Mouse (Mus musculus) kidney, adult 2 months (tissue): ENCODE measurements at regions not wholly inside any gene's neighbourhood (a gene's known extent, or its start where the extent isn't known, plus 50 kb on each side); places are given as distances from the start of the nearest gene placed in this dataset.

Experiments used
- DNase-seq: peaks from one replicate; pipeline ENCODE4 v3.0.0; 2021
- H3K27ac ChIP-seq: fragments of 200-500 bp; 2 replicates; pipeline ENCODE4 v1.5.1; 2012; ENCODE audit warnings: low read depth, low read length, control low read depth, inconsistent platforms; ENCODE audit not compliant: insufficient read depth
- H3K27me3 ChIP-seq: fragments of 200-500 bp; replicated peaks from 2 replicates; pipeline ENCODE4 v1.6.1; 2012; ENCODE audit warnings: mild to moderate bottlenecking, moderate library complexity, low read length, inconsistent platforms; ENCODE audit not compliant: control insufficient read depth, insufficient read depth
- H3K36me3 ChIP-seq: fragments of 200-500 bp; 2 replicates; pipeline ENCODE4 v1.6.1; 2012; ENCODE audit warnings: mild to moderate bottlenecking, moderate library complexity, low read length, inconsistent platforms; ENCODE audit not compliant: control insufficient read depth, insufficient read depth
- H3K4me1 ChIP-seq: fragments of 200-500 bp; 2 replicates; pipeline ENCODE4 v1.6.1; 2011; ENCODE audit warnings: low read length; ENCODE audit not compliant: control insufficient read depth, insufficient read depth
- H3K4me3 ChIP-seq: fragments of 200-500 bp; 2 replicates; pipeline ENCODE4 v1.5.1; 2011; ENCODE audit warnings: mild to moderate bottlenecking, low read depth, low read length, control low read depth; ENCODE audit not compliant: insufficient read depth
- CTCF ChIP-seq: fragments of 200-500 bp; conservative IDR thresholded peaks from 2 replicates; pipeline ENCODE4 v1.5.1; 2011; ENCODE audit warnings: low read depth, mild to moderate bottlenecking, control low read depth, low read length, moderate library complexity, mixed read lengths; ENCODE audit not compliant: insufficient read depth, insufficient read length
- POLR2A ChIP-seq: fragments of 200-500 bp; IDR thresholded peaks from one replicate; pipeline ENCODE4 v1.6.1; 2011; ENCODE audit warnings: low read depth, low read length, control low read depth
- WGBS: fragments of 180-500 bp; shearing (Covaris S2); methylation state at CpG from one replicate; pipeline ENCODE4 v1.1.7; 2018; 5-methylcytosine and 5-hydroxymethylcytosine counted together

- Histone ChIP-seq H3K27me3 (no peaks in the 10 kb centered on the region), H3K36me3 (no peaks in the 10 kb centered on the region), H3K4me1 (no peaks in the 10 kb centered on the region), H3K4me3 (no peak overlapping the region), H3K27ac (no peak overlapping the region)
- no peak for TF ChIP-seq CTCF
- TF ChIP-seq POLR2A = no peak
- no peak for DNase-seq
- WGBS = 58% methylated on average over 4 of the region's 4 CpGs
Measured at GRCm38 (mm10) chr4:131493726-131494125, 344.4 kb downstream of the Ptpru start.

GRCm38 (mm10) chr4:131496900-131497299, 341.2 kb downstream of the Ptpru start:
- H3K27ac ChIP-seq = no peak overlapping the region
- H3K36me3 ChIP-seq = no peaks in the 10 kb centered on the region
- no peaks in the 10 kb centered on the region for H3K27me3 ChIP-seq
- no peak overlapping the region for H3K4me3 ChIP-seq
- 59% methylated on average over 5 of the region's 5 CpGs for WGBS
- no peaks in the 10 kb centered on the region for H3K4me1 ChIP-seq
- TF ChIP-seq POLR2A = no peak
- TF ChIP-seq CTCF = no peak
- no peak for DNase-seq

GRCm38 (mm10) chr4:131500928-131501650, 337.0 kb downstream of the Ptpru start:
- WGBS = 80% methylated on average over 10 of the region's 10 CpGs
- TF ChIP-seq CTCF = no peak
- TF ChIP-seq POLR2A = no peak

GRCm38 (mm10) chr4:131508154-131508553, 329.9 kb downstream of the Ptpru start:
- no peaks in the 10 kb centered on the region for H3K27me3 ChIP-seq
- no peaks in the 10 kb centered on the region for H3K4me1 ChIP-seq
- no peak overlapping the region for H3K4me3 ChIP-seq
- no peaks in the 10 kb centered on the region for H3K36me3 ChIP-seq
- no peak for DNase-seq
- TF ChIP-seq POLR2A (no peak), CTCF (no peak)
- WGBS = 48% methylated on average over 7 of the region's 7 CpGs
- no peak overlapping the region for H3K27ac ChIP-seq

More at GRCm38 (mm10) chr4:131500928-131501650, 337.0 kb downstream of the Ptpru start:
- no peak overlapping the region for H3K27ac ChIP-seq
- no peaks in the 10 kb centered on the region for H3K36me3 ChIP-seq
- H3K4me1 ChIP-seq = no peaks in the 10 kb centered on the region
- no peak overlapping the region for H3K4me3 ChIP-seq
- H3K27me3 ChIP-seq = no peaks in the 10 kb centered on the region
- DNase-seq = no peak

- WGBS = 66% methylated on average over 3 of the region's 3 CpGs
- H3K36me3 ChIP-seq = no peaks in the 10 kb centered on the region
Measured at GRCm38 (mm10) chr4:131511586-131511985, 326.5 kb downstream of the Ptpru start.

GRCm38 (mm10) chr4:131512768-131513167, 325.3 kb downstream of the Ptpru start:
- no peaks in the 10 kb centered on the region for H3K27me3 ChIP-seq
- WGBS = 81% methylated on average over 7 of the region's 7 CpGs
- no peak for TF ChIP-seq POLR2A
- no peak for TF ChIP-seq CTCF

More at GRCm38 (mm10) chr4:131511586-131511985, 326.5 kb downstream of the Ptpru start:
- H3K27ac ChIP-seq = no peak overlapping the region
- no peaks in the 10 kb centered on the region for H3K27me3 ChIP-seq
- no peak for DNase-seq
- no peaks in the 10 kb centered on the region for H3K4me1 ChIP-seq
- no peak overlapping the region for H3K4me3 ChIP-seq
- TF ChIP-seq POLR2A = no peak
- TF ChIP-seq CTCF = no peak

GRCm38 (mm10) chr4:131520636-131521306, 317.3 kb downstream of the Ptpru start:
- 80% methylated on average over 10 of the region's 10 CpGs for WGBS
- TF ChIP-seq POLR2A = no peak
- TF ChIP-seq CTCF = no peak

More at GRCm38 (mm10) chr4:131512768-131513167, 325.3 kb downstream of the Ptpru start:
- H3K4me3 ChIP-seq = no peak overlapping the region
- H3K36me3 ChIP-seq = no peaks in the 10 kb centered on the region
- no peak for DNase-seq
- no peak overlapping the region for H3K27ac ChIP-seq
- H3K4me1 ChIP-seq = no peaks in the 10 kb centered on the region

More at GRCm38 (mm10) chr4:131520636-131521306, 317.3 kb downstream of the Ptpru start:
- H3K27ac ChIP-seq = no peak overlapping the region
- H3K4me1 ChIP-seq = no peaks in the 10 kb centered on the region
- H3K27me3 ChIP-seq = no peaks in the 10 kb centered on the region
- no peak for DNase-seq
- H3K4me3 ChIP-seq = no peak overlapping the region
- H3K36me3 ChIP-seq = no peaks in the 10 kb centered on the region
